Mouse (Mus musculus) forebrain, postnatal 0 days (tissue): ENCODE data around the gene Olfr553. TPM values are rescaled to one million over a fixed set of nuclear protein-coding genes. Genes with fewer than 3 reads are reported as not detected.

ENCODE experiments used
- ATAC-seq: fragments of 200-750 bp; cut with Nextera tagmentation; 2 replicates; pipeline ENCODE4 v1.8.0; 2017; ENCODE audit warnings: mild to moderate bottlenecking, moderate library complexity
- DNase-seq: peaks from one replicate; pipeline ENCODE4 v3.0.0-alpha.2; 2015
- H3K27ac ChIP-seq: fragments of 300-500 bp; sonication (generic); 2 replicates; pipeline ENCODE4 v1.5.1; 2014; ENCODE audit warnings: low read depth, mild to moderate bottlenecking, antibody characterized with exemption, low read length, moderate library complexity, mixed read lengths
- H3K27me3 ChIP-seq: fragments of 300-500 bp; sonication (generic); 2 replicates; pipeline ENCODE4 v1.6.1; 2014; ENCODE audit warnings: mild to moderate bottlenecking, low read length, mixed read lengths; ENCODE audit not compliant: insufficient read depth
- H3K36me3 ChIP-seq: fragments of 300-500 bp; sonication (generic); 2 replicates; pipeline ENCODE4 v1.6.1; 2014; ENCODE audit warnings: mild to moderate bottlenecking, moderate library complexity; ENCODE audit not compliant: insufficient read depth
- H3K4me1 ChIP-seq: fragments of 300-500 bp; sonication (generic); 2 replicates; pipeline ENCODE4 v1.6.1; 2014; ENCODE audit warnings: antibody characterized with exemption; ENCODE audit not compliant: insufficient read depth
- H3K4me2 ChIP-seq: fragments of 300-500 bp; sonication (generic); 2 replicates; pipeline ENCODE4 v1.6.1; 2014; ENCODE audit warnings: low read depth, mild to moderate bottlenecking, moderate library complexity
- H3K4me3 ChIP-seq: fragments of 300-500 bp; sonication (generic); 2 replicates; pipeline ENCODE4 v1.5.1; 2014; ENCODE audit warnings: low read depth, low read length, mixed read lengths
- H3K9ac ChIP-seq: fragments of 300-500 bp; sonication (generic); 2 replicates; pipeline ENCODE4 v1.6.1; 2014; ENCODE audit warnings: mild to moderate bottlenecking
- H3K9me3 ChIP-seq: fragments of 300-500 bp; sonication (generic); 2 replicates; pipeline ENCODE4 v1.6.1; 2016; ENCODE audit warnings: low read length
- CTCF ChIP-seq: sonication (generic); IDR thresholded peaks from 2 replicates; pipeline ENCODE4 v1.5.1; 2016; ENCODE audit warnings: antibody characterized with exemption, control low read depth, low read depth
- WGBS: fragments of 180-500 bp; shearing (Covaris S2); extraction: QIAGEN DNeasy Blood & Tissue Kit; methylation state at CpG from one replicate; pipeline ENCODE4 v1.1.7; 2014; 5-methylcytosine and 5-hydroxymethylcytosine counted together
- polyA plus RNA-seq: library from polyadenylated mRNA; unstranded; fragments of >200 nt; fragmentation: Nextera tagmentation; extraction: Ambion mirVana; gene quantifications from 2 replicates; pipeline ENCODE4 v1.2.1, GENCODE M21; 2015
- total RNA-seq: library from RNA; depleted of rRNA; stranded (reverse); fragments of >200 nt; gene quantifications from 2 replicates; pipeline ENCODE4 v1.2.3, GENCODE M21; 2014

Gene Olfr553
- total and polyA plus RNA-seq, 2 experiments from 2014 or later = not detected

DNA sequence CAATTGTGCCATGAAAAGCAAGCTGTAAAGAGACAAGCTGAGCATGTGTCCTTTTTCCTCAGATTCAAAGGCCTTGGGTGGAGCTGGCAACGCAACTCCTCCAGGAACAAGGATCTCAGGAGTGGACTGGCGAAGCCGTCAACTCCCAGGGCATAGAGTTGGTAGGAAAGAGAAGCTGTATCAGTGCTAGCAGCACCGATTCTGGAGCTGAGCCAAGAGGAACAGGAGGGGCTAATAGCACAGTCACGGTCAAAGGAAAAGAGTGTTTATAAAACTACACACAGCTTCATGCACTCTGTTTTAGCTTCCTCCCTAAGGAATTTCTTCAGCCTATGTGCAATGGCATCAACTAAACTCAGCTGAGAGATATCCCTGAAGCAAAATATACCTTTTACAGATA is 1.6 kb upstream of the Olfr553 start:
- H3K4me3 ChIP-seq = no peak overlapping the region
- DNase-seq (no peak), ATAC-seq (no peak)
- H3K36me3 ChIP-seq = no peaks in the 10 kb centered on the region
- no peaks in the 10 kb centered on the region for H3K27me3 ChIP-seq
- H3K27ac ChIP-seq = no peak overlapping the region
- H3K4me2 ChIP-seq = no peak overlapping the region
- H3K9ac ChIP-seq = no peak overlapping the region
- H3K4me1 ChIP-seq = no peaks in the 10 kb centered on the region
- WGBS = 64% methylated on average over 5 of the region's 5 CpGs
- TF ChIP-seq CTCF = no peak
- H3K9me3 ChIP-seq = no peaks in the 10 kb centered on the region

DNA sequence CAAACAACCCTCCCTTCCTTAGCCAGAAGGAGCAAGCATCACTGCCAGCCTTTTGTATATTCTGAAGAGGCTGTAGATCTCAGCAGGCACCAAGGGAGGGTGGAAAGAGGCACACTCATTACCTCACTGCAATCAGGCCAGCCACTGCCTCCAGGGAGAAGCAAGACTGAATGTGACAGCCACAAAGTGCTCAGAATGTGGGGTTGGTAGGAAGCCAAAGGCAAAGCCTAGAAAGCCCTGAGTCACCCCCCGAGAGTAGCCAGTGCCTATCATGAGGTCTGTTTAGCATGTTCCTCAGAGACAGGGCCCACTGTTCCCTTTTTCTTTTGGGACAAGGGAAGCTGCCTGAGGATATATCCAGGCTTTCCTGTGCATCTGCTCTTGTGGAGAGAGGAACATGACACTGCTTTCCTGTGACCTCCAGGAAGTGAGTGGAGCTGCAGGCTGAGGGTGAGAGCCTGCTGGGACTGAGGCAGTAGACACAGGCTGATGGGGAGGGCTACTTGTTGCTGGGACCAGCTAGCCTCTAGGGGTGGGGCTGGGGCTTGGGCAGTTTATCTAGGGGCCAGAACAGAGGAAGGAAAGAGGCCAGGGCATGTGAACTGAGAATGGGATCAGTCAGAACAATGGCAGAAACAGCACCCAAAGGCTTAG is 20.5 kb downstream of the Olfr553 start, which contains the start of gene Olfr552:
Gene Olfr552 (plus strand): TSS at position 393 of the 654 bp plus-strand sequence.
- Histone ChIP-seq H3K9me3 (no peaks in the 10 kb centered on the region), H3K4me3 (no peak within 1 kb of the TSS), H3K36me3 (no peaks in the 10 kb centered on the region), H3K4me1 (no peaks in the 10 kb centered on the region), H3K27ac (no peak within 1 kb of the TSS), H3K4me2 (no peak within 1 kb of the TSS), H3K9ac (no peak within 1 kb of the TSS), H3K27me3 (no peaks in the 10 kb centered on the region)
- no peak for DNase-seq
- WGBS = 21% methylated on average over 1 of the region's 1 CpGs
- no peak for ATAC-seq
- TF ChIP-seq CTCF = no peak

DNA sequence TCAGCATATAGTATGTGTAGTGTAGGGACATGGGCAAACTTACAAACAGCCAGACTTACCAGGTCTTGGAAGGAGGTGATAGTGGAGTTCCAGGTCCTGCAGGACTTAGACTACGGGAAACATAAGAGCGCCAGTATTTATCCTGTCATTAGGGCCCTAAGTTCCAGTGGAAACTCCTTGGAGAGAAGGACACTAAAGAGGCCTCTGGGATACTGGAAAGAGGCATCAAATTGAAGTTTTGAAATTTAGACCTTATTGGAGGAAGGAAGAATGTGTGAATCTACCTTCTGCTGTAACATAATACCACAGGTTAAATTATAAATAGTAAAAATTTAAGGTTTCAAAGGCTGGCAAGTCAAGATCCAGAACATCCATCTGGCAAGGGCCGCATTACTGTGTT is 26.2 kb downstream of the Olfr553 start, which contains the start of gene Olfr551:
Gene Olfr551 (minus strand): TSS at position 101 of the 400 bp plus-strand sequence.
- ATAC-seq = no peak

DNA sequence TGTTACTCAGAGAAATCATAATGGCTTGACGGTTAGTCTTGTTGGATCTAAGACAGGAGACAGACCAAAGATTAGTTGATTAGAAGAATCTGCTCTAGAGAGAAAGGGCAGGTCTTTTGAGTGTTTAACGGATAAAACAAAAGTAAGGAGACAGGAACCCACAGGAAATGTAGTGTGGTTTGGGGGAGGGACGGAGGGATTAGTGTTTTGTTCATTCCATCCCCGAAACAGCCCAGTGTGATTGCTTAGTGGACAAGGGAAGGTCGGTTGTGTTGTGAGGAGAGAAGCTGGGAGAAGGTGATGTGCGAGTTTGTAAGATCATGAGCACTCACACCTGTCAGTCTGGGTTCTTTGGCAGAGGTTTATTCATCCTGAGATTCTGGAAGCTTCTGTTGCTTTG is 42.0 kb downstream of the Olfr553 start:
- Histone ChIP-seq H3K9me3 (no peaks in the 10 kb centered on the region), H3K27ac (no peak overlapping the region), H3K4me3 (no peak overlapping the region), H3K4me2 (no peak overlapping the region), H3K36me3 (no peaks in the 10 kb centered on the region), H3K27me3 (no peaks in the 10 kb centered on the region), H3K4me1 (no peaks in the 10 kb centered on the region), H3K9ac (no peak overlapping the region)
- no peak for TF ChIP-seq CTCF
- WGBS = 45% methylated on average over 6 of the region's 6 CpGs
- DNase-seq (no peak), ATAC-seq (no peak)

More for the DNA sequence above, 26.2 kb downstream of the Olfr553 start, which contains the start of gene Olfr551:
- Histone ChIP-seq H3K36me3 (no peaks in the 10 kb centered on the region), H3K9me3 (no peaks in the 10 kb centered on the region), H3K9ac (no peak within 1 kb of the TSS), H3K4me3 (no peak within 1 kb of the TSS), H3K27ac (no peak within 1 kb of the TSS), H3K4me1 (no peaks in the 10 kb centered on the region), H3K4me2 (no peak within 1 kb of the TSS), H3K27me3 (no peaks in the 10 kb centered on the region)
- 94% methylated on average over 3 of the region's 3 CpGs for WGBS
- DNase-seq = no peak
- no peak for TF ChIP-seq CTCF

DNA sequence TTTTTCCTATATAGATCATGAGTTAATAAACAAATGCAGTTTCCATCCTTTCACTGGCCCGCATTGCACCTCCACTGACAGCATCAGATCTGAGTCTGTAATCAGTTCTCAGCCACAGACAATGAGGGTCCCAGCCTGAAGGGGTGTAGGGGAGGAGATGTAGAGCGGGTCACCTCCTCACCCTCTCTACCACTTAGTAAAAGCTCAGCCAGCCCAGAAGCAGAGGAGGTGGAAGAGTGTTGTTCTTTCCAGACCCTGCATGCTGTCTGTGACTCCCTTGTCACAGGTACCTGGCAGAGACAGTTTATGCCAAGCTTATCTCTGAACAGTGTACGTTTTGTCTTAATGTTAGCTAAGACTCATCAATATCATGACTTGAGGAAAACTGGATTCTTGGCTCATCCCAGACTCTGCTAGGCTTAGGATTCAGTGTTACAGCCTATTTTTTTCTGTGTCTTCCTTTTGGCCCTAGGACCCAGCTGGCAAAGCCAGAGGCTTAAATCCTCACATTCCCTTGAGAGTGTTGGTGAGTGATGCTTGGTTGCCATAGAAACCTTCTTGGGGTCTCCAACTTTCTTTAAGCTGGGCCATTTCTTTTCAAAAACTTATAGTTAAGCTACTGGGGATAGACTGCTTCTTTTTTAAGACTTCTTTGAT is 44.7 kb downstream of the Olfr553 start:
- Histone ChIP-seq H3K27me3 (no peaks in the 10 kb centered on the region), H3K9me3 (no peaks in the 10 kb centered on the region), H3K27ac (no peak overlapping the region), H3K4me2 (no peak overlapping the region), H3K4me1 (no peaks in the 10 kb centered on the region), H3K4me3 (no peak overlapping the region), H3K9ac (no peak overlapping the region), H3K36me3 (no peaks in the 10 kb centered on the region)
- WGBS = 67% methylated on average over 3 of the region's 3 CpGs
- ATAC-seq = peak; percentile 54
- TF ChIP-seq CTCF = no peak
- DNase-seq = peak; percentile 8

DNA sequence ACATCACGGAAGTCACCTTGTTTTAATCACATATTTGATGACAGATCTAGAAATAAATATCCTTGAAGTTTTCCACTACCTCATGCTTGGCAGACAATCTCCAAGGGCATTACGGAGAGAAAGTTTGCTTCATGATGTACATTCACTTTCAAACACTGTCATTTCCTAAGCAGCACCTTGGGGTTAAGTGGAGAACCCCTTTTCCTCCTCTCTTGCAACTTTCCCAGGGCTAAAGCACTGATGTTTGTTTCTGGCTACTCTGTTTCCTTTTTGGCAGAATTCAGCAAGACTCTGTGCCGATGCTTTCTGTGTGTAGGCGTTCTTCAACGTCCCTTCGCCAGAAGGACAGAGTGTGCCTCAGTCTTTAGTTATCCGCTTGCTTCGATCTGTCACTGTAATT is 46.9 kb downstream of the Olfr553 start, which contains the start of gene Olfr550:
Gene Olfr550 (plus strand): TSS at position 301 of the 400 bp plus-strand sequence.
- no peak for TF ChIP-seq CTCF
- no peak for ATAC-seq
- Histone ChIP-seq H3K36me3 (no peaks in the 10 kb centered on the region), H3K9me3 (no peaks in the 10 kb centered on the region), H3K27me3 (no peaks in the 10 kb centered on the region), H3K4me1 (no peaks in the 10 kb centered on the region), H3K4me2 (no peak within 1 kb of the TSS), H3K4me3 (no peak within 1 kb of the TSS), H3K27ac (no peak within 1 kb of the TSS), H3K9ac (no peak within 1 kb of the TSS)
- WGBS = 92% methylated on average over 8 of the region's 8 CpGs
- DNase-seq = no peak

DNA sequence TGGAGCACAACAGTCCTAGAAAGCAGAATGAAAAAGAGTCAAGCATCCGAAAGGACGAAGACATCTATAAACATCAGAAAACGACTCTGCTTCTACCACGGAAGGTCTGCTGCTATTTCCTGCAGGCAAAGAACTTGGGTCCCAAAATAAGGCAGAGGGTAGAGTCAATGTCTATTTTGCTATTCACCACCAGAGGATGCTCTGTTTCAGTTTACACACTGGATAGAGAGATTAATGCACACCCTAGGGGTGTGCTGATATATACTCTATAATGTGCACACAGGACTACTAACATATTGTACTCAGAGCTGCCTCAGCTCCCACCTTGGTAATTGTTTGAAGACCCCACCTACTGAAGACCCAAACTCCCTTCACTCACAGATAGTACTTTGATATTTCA is 51.8 kb downstream of the Olfr553 start:
- Histone ChIP-seq H3K9me3 (no peaks in the 10 kb centered on the region), H3K36me3 (no peaks in the 10 kb centered on the region), H3K4me3 (no peak overlapping the region), H3K9ac (no peak overlapping the region), H3K4me2 (no peak overlapping the region), H3K4me1 (no peaks in the 10 kb centered on the region), H3K27ac (no peak overlapping the region), H3K27me3 (no peaks in the 10 kb centered on the region)
- no peak for ATAC-seq
- DNase-seq = no peak
- TF ChIP-seq CTCF = no peak
- WGBS = 93% methylated on average over 4 of the region's 4 CpGs
